Mouse (Mus musculus): ENCODE data around the gene Ninj2. TPM values are rescaled to one million over a fixed set of nuclear protein-coding genes. Genes with fewer than 3 reads are reported as not detected.

Gene Ninj2
- polyA plus RNA-seq, 1 experiment from 2014 or later, result not detected

DNA sequence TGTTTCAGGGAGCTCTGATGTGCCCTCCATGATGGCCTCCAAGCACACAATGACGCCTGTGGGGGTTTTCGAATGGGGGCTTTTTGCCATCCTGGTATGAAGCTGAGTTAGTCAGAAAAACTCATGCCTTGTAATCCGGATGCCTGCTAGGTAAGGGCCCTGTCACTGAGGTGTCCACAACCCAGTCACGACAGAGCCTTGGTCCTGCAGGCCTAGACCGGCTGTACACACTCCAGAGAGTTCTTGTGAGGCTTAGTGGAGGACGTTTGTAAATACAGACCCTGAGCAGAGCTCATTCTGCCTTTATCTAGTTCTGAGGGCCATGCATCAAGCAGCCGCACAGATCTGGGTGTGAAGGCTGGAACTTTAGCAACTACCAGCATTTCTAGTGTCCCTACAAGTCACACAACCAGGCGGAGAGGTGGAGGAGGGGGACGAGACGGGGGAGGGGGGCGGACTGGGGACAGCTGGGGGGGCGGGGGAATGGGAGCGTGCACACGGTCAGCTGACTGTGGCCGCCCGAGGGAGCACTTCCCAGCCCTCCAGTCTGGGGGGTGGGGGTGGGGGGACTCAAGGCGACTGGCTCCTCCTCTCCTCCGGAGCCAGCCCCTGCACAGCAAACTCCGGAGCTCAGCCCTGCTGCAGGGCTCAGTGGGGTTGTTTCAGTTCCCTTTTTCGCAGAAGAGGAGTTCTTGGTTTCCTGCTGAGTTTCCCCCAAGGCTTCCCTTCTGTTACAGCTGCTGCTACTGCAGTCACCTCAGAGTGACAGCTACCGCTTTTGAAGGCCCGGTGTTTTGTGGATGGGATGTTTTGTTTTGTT, 19.0 kb downstream of the Ninj2 start:
- 11% methylated on average over 22 of the region's 22 CpGs for WGBS
- H3K4me3 ChIP-seq (ENCODE audit: low read depth, low read length), result no peak overlapping the region
- H3K9ac ChIP-seq (ENCODE audit: low read depth, low read length), result no peak overlapping the region

DNA sequence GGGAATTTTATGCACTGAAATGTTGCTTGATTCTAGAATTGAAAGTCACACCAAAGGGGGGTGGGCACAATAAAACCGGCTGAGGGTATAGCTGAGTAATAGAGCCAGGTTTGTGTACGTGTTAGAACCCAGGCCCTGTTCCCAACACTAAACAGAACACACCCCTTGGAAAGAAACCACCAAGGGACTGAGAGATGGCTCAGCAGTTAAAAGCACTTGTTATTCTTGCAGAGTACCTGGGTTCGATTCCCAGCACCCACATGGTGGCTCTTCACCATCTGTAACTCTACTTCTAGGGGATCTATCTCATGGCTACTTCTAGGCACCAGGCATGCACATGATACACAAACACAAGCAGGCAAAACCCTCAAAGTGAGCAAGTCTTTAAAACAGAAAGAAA, 20.7 kb downstream of the Ninj2 start:
- H3K9me3 ChIP-seq (ENCODE audit: control insufficient read depth, low read length), result no peaks in the 10 kb centered on the region
- no peak for DNase-seq (ENCODE audit: low spot score)
- H3K4me2 ChIP-seq (replicated peaks; ENCODE audit: low read depth, low read length), result no peak overlapping the region
- H3K4me1 ChIP-seq (replicated peaks; ENCODE audit: control insufficient read depth, insufficient read depth, low read length), result no peaks in the 10 kb centered on the region; the same call in 1 of the 2 replicates
- no peaks in the 10 kb centered on the region for H3K36me3 ChIP-seq (ENCODE audit: control insufficient read depth, insufficient read depth, low read length)
- no peak overlapping the region for H3K9ac ChIP-seq (ENCODE audit: low read depth, low read length)
- no peak overlapping the region for H3K4me3 ChIP-seq (ENCODE audit: low read depth, low read length)
- H3K27me3 ChIP-seq (ENCODE audit: control insufficient read depth, insufficient read depth, low read length), result no peaks in the 10 kb centered on the region
- H3K27ac ChIP-seq (ENCODE audit: low read depth, low read length), result no peak overlapping the region
- 90% methylated on average over 3 of the region's 3 CpGs for WGBS
- no peak for ATAC-seq (ENCODE audit: low FRiP score)

More for the DNA sequence above, 19.0 kb downstream of the Ninj2 start:
- H3K9me3 ChIP-seq (ENCODE audit: control insufficient read depth, low read length), result no peaks in the 10 kb centered on the region
- no peaks in the 10 kb centered on the region for H3K36me3 ChIP-seq (ENCODE audit: control insufficient read depth, insufficient read depth, low read length)
- DNase-seq (ENCODE audit: low spot score) (peak; percentile 81), ATAC-seq (ENCODE audit: low FRiP score) (peak; percentile 93)
- no peaks in the 10 kb centered on the region; the same call in 1 of the 2 replicates for H3K4me1 ChIP-seq (replicated peaks; ENCODE audit: control insufficient read depth, insufficient read depth, low read length)
- H3K4me2 ChIP-seq (replicated peaks; ENCODE audit: low read depth, low read length), result peak overlapping the region; percentile 30
- no peaks in the 10 kb centered on the region for H3K27me3 ChIP-seq (ENCODE audit: control insufficient read depth, insufficient read depth, low read length)
- H3K27ac ChIP-seq (ENCODE audit: low read depth, low read length), result peak overlapping the region; percentile 75

DNA sequence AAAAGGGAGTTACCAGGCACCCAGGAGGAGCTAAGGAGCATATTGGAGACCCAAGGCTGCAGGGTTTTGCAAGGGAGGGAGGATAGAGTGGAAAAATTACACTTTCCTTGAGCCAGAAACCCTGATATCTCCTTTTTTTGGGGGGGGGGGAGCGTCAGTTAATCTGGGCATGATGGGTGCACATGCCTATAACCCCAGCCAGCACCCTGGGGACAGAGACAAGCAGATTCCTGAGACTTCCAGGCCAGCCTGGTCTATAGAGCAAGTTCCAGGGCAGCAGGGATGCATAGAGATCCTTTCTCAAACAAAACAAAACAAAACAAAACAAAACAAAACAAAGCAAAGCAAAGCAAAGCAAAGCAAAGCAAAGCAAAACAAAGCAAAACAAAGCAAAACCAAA, 21.1 kb downstream of the Ninj2 start:
- no peak for DNase-seq (ENCODE audit: low spot score)
- 50% methylated on average over 1 of the region's 1 CpGs for WGBS
- no peak overlapping the region for H3K4me2 ChIP-seq (replicated peaks; ENCODE audit: low read depth, low read length)
- ATAC-seq (ENCODE audit: low FRiP score), result no peak
- H3K36me3 ChIP-seq (ENCODE audit: control insufficient read depth, insufficient read depth, low read length), result no peaks in the 10 kb centered on the region
- no peaks in the 10 kb centered on the region; the same call in 1 of the 2 replicates for H3K4me1 ChIP-seq (replicated peaks; ENCODE audit: control insufficient read depth, insufficient read depth, low read length)
- H3K9ac ChIP-seq (ENCODE audit: low read depth, low read length), result no peak overlapping the region
- no peak overlapping the region for H3K4me3 ChIP-seq (ENCODE audit: low read depth, low read length)
- H3K27ac ChIP-seq (ENCODE audit: low read depth, low read length), result no peak overlapping the region
- H3K27me3 ChIP-seq (ENCODE audit: control insufficient read depth, insufficient read depth, low read length), result no peaks in the 10 kb centered on the region
- H3K9me3 ChIP-seq (ENCODE audit: control insufficient read depth, low read length), result no peaks in the 10 kb centered on the region

DNA sequence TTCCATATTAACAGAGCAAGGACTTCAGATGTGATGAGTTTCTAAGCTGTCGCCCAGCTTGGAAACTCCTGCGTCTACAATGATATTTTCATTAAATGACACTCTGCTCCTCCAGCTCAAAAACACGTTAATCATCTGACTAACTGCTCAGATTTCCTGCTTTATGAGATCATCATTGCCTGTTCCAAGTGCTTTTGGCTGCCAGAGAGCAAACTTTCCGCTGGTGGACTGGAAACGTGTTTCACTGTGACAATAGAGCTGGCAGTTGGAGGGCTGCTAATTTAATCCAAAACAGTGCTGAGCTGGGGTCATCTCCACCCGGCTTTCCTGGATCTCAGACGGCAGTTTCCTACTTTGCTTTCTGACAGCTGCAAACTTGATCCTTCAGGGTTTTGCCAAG, 21.5 kb downstream of the Ninj2 start:
- Histone ChIP-seq H3K27me3 (ENCODE audit: control insufficient read depth, insufficient read depth, low read length) (no peaks in the 10 kb centered on the region), H3K4me2 (replicated peaks; ENCODE audit: low read depth, low read length) (no peak overlapping the region), H3K4me1 (replicated peaks; ENCODE audit: control insufficient read depth, insufficient read depth, low read length) (no peaks in the 10 kb centered on the region; the same call in 1 of the 2 replicates), H3K9ac (ENCODE audit: low read depth, low read length) (no peak overlapping the region), H3K4me3 (ENCODE audit: low read depth, low read length) (no peak overlapping the region), H3K36me3 (ENCODE audit: control insufficient read depth, insufficient read depth, low read length) (no peaks in the 10 kb centered on the region), H3K27ac (ENCODE audit: low read depth, low read length) (no peak overlapping the region), H3K9me3 (ENCODE audit: control insufficient read depth, low read length) (no peaks in the 10 kb centered on the region)
- no peak for ATAC-seq (ENCODE audit: low FRiP score)
- 26% methylated on average over 7 of the region's 7 CpGs for WGBS
- no peak for DNase-seq (ENCODE audit: low spot score)

DNA sequence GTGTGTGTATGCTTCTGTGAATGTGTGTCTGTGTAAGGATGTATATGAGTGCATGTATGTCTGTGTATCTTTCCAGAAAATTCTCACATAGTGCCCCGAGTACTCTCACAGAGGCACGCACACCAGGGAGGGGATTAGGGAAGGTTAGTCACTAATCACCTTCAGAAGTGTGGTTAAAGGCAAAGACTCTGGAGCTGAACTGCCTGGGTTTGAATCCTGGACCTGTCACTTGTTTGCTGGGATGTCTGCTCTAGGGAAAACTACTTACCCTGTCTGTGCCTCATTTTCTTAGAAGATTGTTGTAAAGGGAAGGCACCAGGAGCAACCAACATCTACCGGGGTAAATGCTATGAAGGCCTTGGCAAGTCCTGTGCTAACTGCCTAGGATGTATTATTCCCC, 22.3 kb downstream of the Ninj2 start:
- Histone ChIP-seq H3K27me3 (ENCODE audit: control insufficient read depth, insufficient read depth, low read length) (no peaks in the 10 kb centered on the region), H3K9ac (ENCODE audit: low read depth, low read length) (no peak overlapping the region), H3K36me3 (ENCODE audit: control insufficient read depth, insufficient read depth, low read length) (no peaks in the 10 kb centered on the region), H3K4me2 (replicated peaks; ENCODE audit: low read depth, low read length) (no peak overlapping the region), H3K4me1 (replicated peaks; ENCODE audit: control insufficient read depth, insufficient read depth, low read length) (no peaks in the 10 kb centered on the region; the same call in 1 of the 2 replicates), H3K9me3 (ENCODE audit: control insufficient read depth, low read length) (no peaks in the 10 kb centered on the region), H3K27ac (ENCODE audit: low read depth, low read length) (no peak overlapping the region), H3K4me3 (ENCODE audit: low read depth, low read length) (no peak overlapping the region)
- WGBS, result 67% methylated on average over 3 of the region's 3 CpGs
- DNase-seq (ENCODE audit: low spot score), result no peak
- ATAC-seq (ENCODE audit: low FRiP score), result no peak

DNA sequence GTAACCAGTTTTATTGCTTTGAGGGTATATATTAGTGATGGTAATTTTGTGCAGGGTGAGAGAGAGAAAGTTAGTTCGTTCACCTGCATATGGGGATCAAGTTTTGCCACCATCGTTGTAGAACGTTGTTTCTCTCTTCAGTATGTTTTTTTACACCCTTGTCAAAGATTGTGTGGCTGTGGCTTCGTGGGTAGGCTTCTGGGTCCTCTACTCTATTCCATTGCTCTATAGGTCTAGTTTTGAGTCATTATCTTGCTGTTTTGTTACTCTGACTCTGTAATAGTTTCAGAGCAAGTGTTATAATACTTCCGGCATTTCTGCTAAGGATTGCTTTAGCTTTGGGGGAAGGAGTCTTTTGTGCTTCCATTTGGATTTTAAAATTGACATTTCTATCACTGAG, 26.7 kb downstream of the Ninj2 start:
- H3K4me2 ChIP-seq (replicated peaks; ENCODE audit: low read depth, low read length), result no peak overlapping the region
- H3K27me3 ChIP-seq (ENCODE audit: control insufficient read depth, insufficient read depth, low read length), result no peaks in the 10 kb centered on the region
- WGBS, result 84% methylated on average over 5 of the region's 5 CpGs
- H3K9ac ChIP-seq (ENCODE audit: low read depth, low read length), result no peak overlapping the region
- no peaks in the 10 kb centered on the region for H3K9me3 ChIP-seq (ENCODE audit: control insufficient read depth, low read length)
- no peaks in the 10 kb centered on the region for H3K36me3 ChIP-seq (ENCODE audit: control insufficient read depth, insufficient read depth, low read length)
- no peaks in the 10 kb centered on the region for H3K4me1 ChIP-seq (replicated peaks; ENCODE audit: control insufficient read depth, insufficient read depth, low read length)
- no peak overlapping the region for H3K27ac ChIP-seq (ENCODE audit: low read depth, low read length)
- ATAC-seq (ENCODE audit: low FRiP score) (no peak), DNase-seq (ENCODE audit: low spot score) (no peak)
- H3K4me3 ChIP-seq (ENCODE audit: low read depth, low read length), result no peak overlapping the region

DNA sequence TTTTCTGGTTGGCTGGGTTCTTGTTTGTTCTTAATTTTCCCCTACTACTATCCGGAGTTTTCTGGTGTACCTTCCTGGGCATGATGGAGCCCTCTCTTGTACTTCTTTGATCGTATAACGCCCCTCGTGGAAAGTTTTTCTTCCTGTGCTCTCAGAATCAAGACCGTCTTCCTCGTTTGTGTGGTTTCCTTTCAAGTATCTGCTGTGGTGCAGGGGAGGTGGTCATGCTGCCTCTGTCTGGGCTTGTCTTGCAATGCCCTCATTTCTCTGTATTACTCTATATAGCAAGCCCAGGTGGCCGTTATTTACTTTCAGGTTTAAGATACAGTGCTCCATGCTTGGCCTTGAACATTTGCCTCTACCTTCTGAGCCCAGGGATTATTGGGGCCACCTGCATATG, 31.5 kb downstream of the Ninj2 start:
- no peaks in the 10 kb centered on the region for H3K27me3 ChIP-seq (ENCODE audit: control insufficient read depth, insufficient read depth, low read length)
- H3K27ac ChIP-seq (ENCODE audit: low read depth, low read length), result no peak overlapping the region
- no peak for ATAC-seq (ENCODE audit: low FRiP score)
- H3K4me3 ChIP-seq (ENCODE audit: low read depth, low read length), result no peak overlapping the region
- no peak overlapping the region for H3K9ac ChIP-seq (ENCODE audit: low read depth, low read length)
- 96% methylated on average over 7 of the region's 7 CpGs for WGBS
- H3K4me1 ChIP-seq (replicated peaks; ENCODE audit: control insufficient read depth, insufficient read depth, low read length), result no peaks in the 10 kb centered on the region
- no peak overlapping the region for H3K4me2 ChIP-seq (replicated peaks; ENCODE audit: low read depth, low read length)
- no peak for DNase-seq (ENCODE audit: low spot score)
- H3K36me3 ChIP-seq (ENCODE audit: control insufficient read depth, insufficient read depth, low read length), result no peaks in the 10 kb centered on the region
- no peaks in the 10 kb centered on the region for H3K9me3 ChIP-seq (ENCODE audit: control insufficient read depth, low read length)

DNA sequence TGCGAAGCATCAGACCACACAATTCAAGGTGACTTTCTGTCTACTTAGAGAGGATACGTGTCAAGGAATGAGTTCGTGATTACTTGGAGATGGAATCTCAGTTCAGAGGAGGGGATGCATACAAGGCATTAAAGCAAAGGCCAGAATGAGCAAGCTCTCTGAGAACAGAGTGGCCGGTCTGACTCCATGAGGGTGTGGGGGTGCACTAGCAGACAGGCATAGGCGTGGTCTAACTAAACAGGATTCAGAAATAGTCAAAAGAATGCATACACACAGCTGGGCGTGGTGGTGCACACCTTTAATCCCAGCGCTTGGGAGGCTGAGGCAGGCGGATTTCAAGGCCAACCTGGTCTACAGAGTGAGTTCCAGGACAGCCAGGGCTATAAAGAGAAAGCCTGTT, 33.3 kb downstream of the Ninj2 start:
- Histone ChIP-seq H3K9ac (ENCODE audit: low read depth, low read length) (no peak overlapping the region), H3K27me3 (ENCODE audit: control insufficient read depth, insufficient read depth, low read length) (no peaks in the 10 kb centered on the region), H3K9me3 (ENCODE audit: control insufficient read depth, low read length) (no peaks in the 10 kb centered on the region), H3K36me3 (ENCODE audit: control insufficient read depth, insufficient read depth, low read length) (no peaks in the 10 kb centered on the region), H3K4me3 (ENCODE audit: low read depth, low read length) (no peak overlapping the region), H3K4me2 (replicated peaks; ENCODE audit: low read depth, low read length) (no peak overlapping the region), H3K27ac (ENCODE audit: low read depth, low read length) (no peak overlapping the region), H3K4me1 (replicated peaks; ENCODE audit: control insufficient read depth, insufficient read depth, low read length) (no peaks in the 10 kb centered on the region)
- no peak for ATAC-seq (ENCODE audit: low FRiP score)
- no peak for DNase-seq (ENCODE audit: low spot score)
- 91% methylated on average over 8 of the region's 8 CpGs for WGBS

DNA sequence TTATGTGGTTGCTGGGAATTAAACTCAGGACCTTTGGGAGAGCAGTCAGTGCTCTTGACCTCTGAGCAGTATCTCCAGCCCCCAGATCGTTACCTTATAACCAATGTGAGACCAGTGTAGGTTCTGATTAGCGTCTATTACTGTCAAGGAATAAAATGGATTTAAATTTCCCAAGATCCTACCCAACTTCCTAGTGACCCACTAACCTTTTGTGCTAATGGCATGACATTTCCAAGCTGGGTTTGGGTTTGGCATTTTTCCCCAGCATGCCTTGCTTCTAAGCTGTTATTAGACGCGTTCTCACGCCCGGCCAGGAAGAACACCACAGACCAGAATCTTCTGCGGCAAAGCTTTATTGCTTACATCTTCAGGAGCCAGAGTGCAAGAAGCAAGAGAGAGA, 34.2 kb downstream of the Ninj2 start:
- Histone ChIP-seq H3K4me2 (replicated peaks; ENCODE audit: low read depth, low read length) (no peak overlapping the region), H3K4me1 (replicated peaks; ENCODE audit: control insufficient read depth, insufficient read depth, low read length) (no peaks in the 10 kb centered on the region), H3K9me3 (ENCODE audit: control insufficient read depth, low read length) (no peaks in the 10 kb centered on the region), H3K4me3 (ENCODE audit: low read depth, low read length) (no peak overlapping the region), H3K36me3 (ENCODE audit: control insufficient read depth, insufficient read depth, low read length) (no peaks in the 10 kb centered on the region), H3K9ac (ENCODE audit: low read depth, low read length) (no peak overlapping the region), H3K27ac (ENCODE audit: low read depth, low read length) (no peak overlapping the region), H3K27me3 (ENCODE audit: control insufficient read depth, insufficient read depth, low read length) (no peaks in the 10 kb centered on the region)
- 97% methylated on average over 7 of the region's 7 CpGs for WGBS
- ATAC-seq (ENCODE audit: low FRiP score), result no peak
- DNase-seq (ENCODE audit: low spot score), result no peak

All from hindbrain, embryonic 11.5 days (tissue).